ENCODE assay signal across 8 mouse cellular contexts in the genomic region with DNA sequence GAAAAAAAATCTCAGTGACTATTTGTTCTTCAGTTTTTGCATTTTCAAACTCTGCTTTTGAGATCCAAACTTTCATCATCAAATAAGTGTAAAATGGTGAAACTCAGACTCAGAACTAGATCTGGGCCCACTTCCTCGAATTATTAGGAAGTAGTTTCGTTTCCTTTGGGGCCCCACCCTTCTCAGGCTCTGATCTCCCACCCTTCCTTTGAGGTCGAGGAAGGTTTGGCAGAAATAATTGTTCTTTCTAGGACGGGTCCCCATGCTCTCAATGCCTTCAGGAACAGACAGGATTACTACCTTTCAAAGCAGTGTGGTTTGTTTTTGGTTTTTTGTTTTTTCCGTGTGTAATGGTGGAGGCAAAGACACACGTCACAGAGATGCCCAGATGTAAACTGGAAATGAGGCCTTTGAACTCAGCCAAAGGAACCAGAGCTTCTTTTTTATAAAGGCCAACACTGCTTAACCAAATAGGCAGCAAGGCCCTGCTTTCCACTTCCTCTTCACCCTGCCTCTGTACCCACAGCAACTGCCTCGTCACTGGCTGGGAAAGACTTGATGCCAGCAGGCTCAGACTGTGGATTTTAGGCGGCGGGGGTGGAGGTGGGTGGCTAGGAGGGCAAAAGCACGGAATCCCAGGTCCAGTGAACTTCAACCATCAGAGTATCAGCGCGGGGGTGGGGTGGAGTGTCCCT. TPM values are rescaled to one million over a fixed set of nuclear protein-coding genes. Genes with fewer than 3 reads are reported as not detected.
DNase-seq lines count a peak whose midpoint lies in the region; ATAC-seq and TF ChIP-seq lines count a peak whose summit lies in the region.

No protein-coding gene starts in this region.

- no peak overlapping the region for H3K27ac ChIP-seq in forebrain, embryonic 10.5 days
- H3K27ac ChIP-seq in forebrain, embryonic 16.5 days (ENCODE audit: low read length), result no peak overlapping the region
- H3K27ac ChIP-seq in cortical plate, adult 2 months (ENCODE audit: insufficient read depth, low read length), result peak overlapping the region; percentile 48; the same call in 1 of the 2 replicates
- H3K27ac ChIP-seq in hindbrain, embryonic 14.5 days, result no peak overlapping the region
- no peak overlapping the region for H3K27ac ChIP-seq in liver, embryonic 16.5 days (ENCODE audit: low read length)

- H3K36me3 ChIP-seq in forebrain, embryonic 10.5 days (replicated peaks), result no peaks in the 10 kb centered on the region
- no peaks in the 10 kb centered on the region for H3K36me3 ChIP-seq in forebrain, embryonic 16.5 days (ENCODE audit: control insufficient read depth, insufficient read depth)
- H3K36me3 ChIP-seq in hindbrain, embryonic 14.5 days (replicated peaks; ENCODE audit: control insufficient read depth, insufficient read depth), result no peaks in the 10 kb centered on the region
- H3K36me3 ChIP-seq in liver, embryonic 16.5 days (ENCODE audit: control insufficient read depth, insufficient read depth), result no peaks in the 10 kb centered on the region

- no peak for DNase-seq in forebrain, embryonic 10.5 days (ENCODE audit: extremely low spot score, low spot score)
- no peak for DNase-seq in hindbrain, embryonic 14.5 days (ENCODE audit: low spot score)
- peak; percentile 27 for DNase-seq in skeletal muscle tissue, adult 2 months (ENCODE audit: low read depth, low spot score)
- no peak for DNase-seq in retina, embryonic 14.5 days (ENCODE audit: low spot score)
- DNase-seq in layer of hippocampus, adult 18-20 months (ENCODE audit: low spot score in 2 of 2), result no peak

- no peak for TF ChIP-seq CTCF in cortical plate, adult 2 months (IDR thresholded peaks at IDR 0.05; ENCODE audit: extremely low read depth, insufficient read depth, low read length)

- peak overlapping the region; percentile 76; the same call in 1 of the 2 replicates for H3K4me3 ChIP-seq in forebrain, embryonic 10.5 days
- no peak overlapping the region for H3K4me3 ChIP-seq in forebrain, embryonic 16.5 days (replicated peaks; ENCODE audit: low read length)
- peak overlapping the region; percentile 43; the same call in 1 of the 2 replicates for H3K4me3 ChIP-seq in cortical plate, adult 2 months (ENCODE audit: insufficient read depth, low read length)
- H3K4me3 ChIP-seq in hindbrain, embryonic 14.5 days (replicated peaks; ENCODE audit: low read length), result no peak overlapping the region
- peak overlapping the region; percentile 81 for H3K4me3 ChIP-seq in liver, embryonic 16.5 days (ENCODE audit: low read depth, low read length)

- H3K9ac ChIP-seq in forebrain, embryonic 16.5 days (replicated peaks; ENCODE audit: low read depth, low read length), result no peak overlapping the region
- H3K9ac ChIP-seq in hindbrain, embryonic 14.5 days, result no peak overlapping the region
- no peak overlapping the region for H3K9ac ChIP-seq in liver, embryonic 16.5 days (ENCODE audit: low read depth, low read length)

- no peak overlapping the region for H3K4me2 ChIP-seq in forebrain, embryonic 16.5 days (ENCODE audit: low read length)
- H3K4me2 ChIP-seq in hindbrain, embryonic 14.5 days (replicated peaks), result peak overlapping the region; percentile 100; the same call in 1 of the 2 replicates
- peak overlapping the region; percentile 99 for H3K4me2 ChIP-seq in liver, embryonic 16.5 days (ENCODE audit: low read depth, low read length)

- no peak for ATAC-seq in forebrain, embryonic 16.5 days
- no peak for ATAC-seq in hindbrain, embryonic 14.5 days (ENCODE audit: low FRiP score)
- no peak for ATAC-seq in liver, embryonic 16.5 days (ENCODE audit: low read depth)

- H3K4me1 ChIP-seq in forebrain, embryonic 10.5 days, result peaks cover 11% of the 10 kb centered on the region
- H3K4me1 ChIP-seq in forebrain, embryonic 16.5 days (replicated peaks; ENCODE audit: control insufficient read depth, insufficient read depth, low read length), result peaks cover 10% of the 10 kb centered on the region
- no peaks in the 10 kb centered on the region for H3K4me1 ChIP-seq in cortical plate, adult 2 months (ENCODE audit: control insufficient read depth, insufficient read depth, low read length)
- 0 out of 2 replicates have a peak, but pooled peaks cover 7% of the 10 kb centered on the region for H3K4me1 ChIP-seq in hindbrain, embryonic 14.5 days (replicated peaks; ENCODE audit: control insufficient read depth, insufficient read depth, low read length)
- H3K4me1 ChIP-seq in liver, embryonic 16.5 days (ENCODE audit: control insufficient read depth, low read depth, low read length), result peaks cover 21% of the 10 kb centered on the region

- no peak for TF ChIP-seq POLR2A in cortical plate, adult 2 months (IDR thresholded peaks at IDR 0.05; ENCODE audit: extremely low read depth, insufficient read depth, low read length)

- H3K9me3 ChIP-seq in forebrain, embryonic 10.5 days, result no peaks in the 10 kb centered on the region
- no peaks in the 10 kb centered on the region for H3K9me3 ChIP-seq in forebrain, embryonic 16.5 days (ENCODE audit: control insufficient read depth, low read length)
- H3K9me3 ChIP-seq in hindbrain, embryonic 14.5 days (ENCODE audit: control insufficient read depth, low read length), result no peaks in the 10 kb centered on the region
- no peaks in the 10 kb centered on the region for H3K9me3 ChIP-seq in liver, embryonic 16.5 days (replicated peaks; ENCODE audit: control insufficient read depth, low read length)

- H3K27me3 ChIP-seq in forebrain, embryonic 10.5 days (ENCODE audit: poor library complexity, severe bottlenecking), result peaks cover 27% of the 10 kb centered on the region
- peaks cover 19% of the 10 kb centered on the region for H3K27me3 ChIP-seq in forebrain, embryonic 16.5 days (replicated peaks; ENCODE audit: control insufficient read depth, insufficient read depth, low read length)
- peaks cover 29% of the 10 kb centered on the region for H3K27me3 ChIP-seq in hindbrain, embryonic 14.5 days (ENCODE audit: control insufficient read depth, insufficient read depth, low read length)
- peaks cover 10% of the 10 kb centered on the region; the same call in 1 of the 2 replicates for H3K27me3 ChIP-seq in liver, embryonic 16.5 days (ENCODE audit: control insufficient read depth, insufficient read depth, low read depth, low read length)

- 33% methylated on average over 12 of the region's 12 CpGs for WGBS in forebrain, embryonic 10.5 days
- 34% methylated on average over 12 of the region's 12 CpGs for WGBS in forebrain, embryonic 16.5 days
- 33% methylated on average over 12 of the region's 12 CpGs for WGBS in hindbrain, embryonic 14.5 days
- WGBS in liver, embryonic 16.5 days (ENCODE audit: insufficient replicate concordance), result 16% methylated on average over 12 of the region's 12 CpGs

RNA-seq across cellular contexts. Expression of a gene that starts 1.4 kb away (rescaled TPM):
- polyA plus RNA-seq in forebrain, embryonic 10.5 days (2016; fragmentation: Nextera tagmentation; extraction: Ambion mirVana), result 0.73 and 0.74 TPM in 2 replicates
- 1.5 and 2.3 TPM in 2 replicates for polyA plus RNA-seq in forebrain, embryonic 16.5 days (2015; fragmentation: Nextera tagmentation; extraction: Ambion mirVana)
- polyA plus RNA-seq in cortical plate, adult 2 months (2012; rRNA removed), result 1.6 TPM in 2 replicates
- polyA plus RNA-seq in hindbrain, embryonic 14.5 days (2014; fragmentation: Nextera tagmentation; extraction: Ambion mirVana), result 5.2 and 6.4 TPM in 2 replicates
- 3.8 and 4.6 TPM in 2 replicates for polyA plus RNA-seq in liver, embryonic 16.5 days (2015; fragmentation: Nextera tagmentation; extraction: Ambion mirVana)
- total RNA-seq in layer of hippocampus, adult 18-20 months (2021), result 1 to 10 TPM; 1.6 to 2.0 TPM

Comparison
In these comparisons a context has a peak if more than half of its experiments do, and no peak if none do; other contexts are left out.
1. H3K4me3 ChIP-seq: peak in forebrain, embryonic 10.5 days (single experiment), cortical plate, adult 2 months (single experiment) and liver, embryonic 16.5 days (single experiment); none in forebrain, embryonic 16.5 days (single experiment) and hindbrain, embryonic 14.5 days (single experiment).